Mouse (Mus musculus) liver, embryonic 14.5 days (tissue): Measurements from ENCODE around the gene Naa38.

ENCODE experiments used
- CTCF ChIP-seq: IDR thresholded peaks from 2 replicates; pipeline ENCODE4 v1.5.1; 2016; ENCODE audit warnings: antibody characterized with exemption, low read depth, control low read depth
- EP300 ChIP-seq: IDR thresholded peaks from 2 replicates; pipeline ENCODE4 v1.6.1; 2016; ENCODE audit warnings: antibody characterized with exemption, low read depth

- peak; percentile 99 for TF ChIP-seq CTCF
- no peak for TF ChIP-seq EP300
Observed at GRCm38 (mm10) chr11:69401210-69401637, 5.9 kb downstream of the Naa38 start.
